Mouse (Mus musculus) hindbrain, embryonic 11.5 days (tissue): ENCODE measurements around the gene Rhebl1. TPM values are rescaled to one million over a fixed set of nuclear protein-coding genes. Genes with fewer than 3 reads are reported as not detected.

ENCODE experiments used
- ATAC-seq: fragments of 200-750 bp; cut with Nextera tagmentation; 2 replicates; pipeline ENCODE4 v1.8.0; 2017; ENCODE audit warnings: mild to moderate bottlenecking, moderate TSS enrichment, moderate library complexity; ENCODE audit not compliant: low FRiP score
- DNase-seq: peaks from one replicate; pipeline ENCODE4 v3.0.0-alpha.2; 2015; ENCODE audit warnings: low spot score
- H3K27ac ChIP-seq: fragments of 300-500 bp; sonication (generic); 2 replicates; pipeline ENCODE4 v1.5.1; 2014; ENCODE audit warnings: mild to moderate bottlenecking, low read depth, low read length
- H3K27me3 ChIP-seq: fragments of 300-500 bp; sonication (generic); 2 replicates; pipeline ENCODE4 v1.6.1; 2014; ENCODE audit warnings: mild to moderate bottlenecking, low read length, moderate library complexity, mixed read lengths; ENCODE audit not compliant: control insufficient read depth, insufficient read depth
- H3K36me3 ChIP-seq: fragments of 300-500 bp; sonication (generic); 2 replicates; pipeline ENCODE4 v1.6.1; 2014; ENCODE audit warnings: mild to moderate bottlenecking, low read length, moderate library complexity, mixed read lengths; ENCODE audit not compliant: control insufficient read depth, insufficient read depth
- H3K4me1 ChIP-seq: fragments of 300-500 bp; sonication (generic); replicated peaks from 2 replicates; pipeline ENCODE4 v1.6.1; 2014; ENCODE audit warnings: low read length, mixed read lengths; ENCODE audit not compliant: control insufficient read depth, insufficient read depth
- H3K4me2 ChIP-seq: fragments of 300-500 bp; sonication (generic); replicated peaks from 2 replicates; pipeline ENCODE4 v1.6.1; 2014; ENCODE audit warnings: mild to moderate bottlenecking, low read depth, low read length
- H3K4me3 ChIP-seq: fragments of 300-500 bp; sonication (generic); 2 replicates; pipeline ENCODE4 v1.5.1; 2014; ENCODE audit warnings: low read depth, low read length
- H3K9ac ChIP-seq: fragments of 300-500 bp; sonication (generic); 2 replicates; pipeline ENCODE4 v1.6.1; 2014; ENCODE audit warnings: low read depth, low read length
- H3K9me3 ChIP-seq: fragments of 300-500 bp; sonication (generic); 2 replicates; pipeline ENCODE4 v1.6.1; 2016; ENCODE audit warnings: low read length; ENCODE audit not compliant: control insufficient read depth
- WGBS: fragments of 180-500 bp; shearing (Covaris S2); extraction: QIAGEN DNeasy Blood & Tissue Kit; methylation state at CpG from one replicate; pipeline ENCODE4 v1.1.7; 2014; 5-methylcytosine and 5-hydroxymethylcytosine counted together
- polyA plus RNA-seq: library from polyadenylated mRNA; unstranded; fragments of >200 nt; fragmentation: Nextera tagmentation; extraction: Ambion mirVana; gene quantifications from 2 replicates; pipeline ENCODE4 v1.2.1, GENCODE M21; 2014

Gene Rhebl1
- polyA plus RNA-seq, 1 experiment from 2014 or later, result 13.4 TPM

DNA sequence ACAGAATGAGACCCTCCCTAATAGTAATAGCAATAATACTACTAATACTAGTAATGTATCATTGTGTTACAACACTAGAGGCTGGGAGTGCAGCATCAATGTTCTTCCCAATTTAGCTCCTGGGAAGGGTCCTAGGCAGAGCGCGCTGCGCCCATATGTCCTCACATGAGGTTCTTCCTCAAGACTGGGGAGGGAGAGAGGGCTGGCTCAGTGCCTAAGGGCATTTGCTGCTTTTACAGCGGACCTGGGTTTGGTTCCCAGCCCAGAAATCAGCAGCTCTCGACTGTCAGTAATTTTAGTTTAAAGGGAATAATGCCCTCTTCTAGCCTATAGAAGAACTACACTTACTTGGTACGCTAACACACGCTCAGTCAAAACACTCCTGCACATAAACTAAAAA, 6.8 kb downstream of the Rhebl1 start:
- ATAC-seq, result no peak
- H3K9ac ChIP-seq, result no peak overlapping the region
- DNase-seq, result no peak
- H3K27me3 ChIP-seq, result peaks cover 11% of the 10 kb centered on the region
- no peak overlapping the region for H3K4me2 ChIP-seq
- H3K4me3 ChIP-seq, result no peak overlapping the region
- H3K36me3 ChIP-seq, result no peaks in the 10 kb centered on the region
- H3K27ac ChIP-seq, result no peak overlapping the region
- WGBS, result 81% methylated on average over 7 of the region's 7 CpGs
- no peaks in the 10 kb centered on the region for H3K9me3 ChIP-seq
- H3K4me1 ChIP-seq, result no peaks in the 10 kb centered on the region

DNA sequence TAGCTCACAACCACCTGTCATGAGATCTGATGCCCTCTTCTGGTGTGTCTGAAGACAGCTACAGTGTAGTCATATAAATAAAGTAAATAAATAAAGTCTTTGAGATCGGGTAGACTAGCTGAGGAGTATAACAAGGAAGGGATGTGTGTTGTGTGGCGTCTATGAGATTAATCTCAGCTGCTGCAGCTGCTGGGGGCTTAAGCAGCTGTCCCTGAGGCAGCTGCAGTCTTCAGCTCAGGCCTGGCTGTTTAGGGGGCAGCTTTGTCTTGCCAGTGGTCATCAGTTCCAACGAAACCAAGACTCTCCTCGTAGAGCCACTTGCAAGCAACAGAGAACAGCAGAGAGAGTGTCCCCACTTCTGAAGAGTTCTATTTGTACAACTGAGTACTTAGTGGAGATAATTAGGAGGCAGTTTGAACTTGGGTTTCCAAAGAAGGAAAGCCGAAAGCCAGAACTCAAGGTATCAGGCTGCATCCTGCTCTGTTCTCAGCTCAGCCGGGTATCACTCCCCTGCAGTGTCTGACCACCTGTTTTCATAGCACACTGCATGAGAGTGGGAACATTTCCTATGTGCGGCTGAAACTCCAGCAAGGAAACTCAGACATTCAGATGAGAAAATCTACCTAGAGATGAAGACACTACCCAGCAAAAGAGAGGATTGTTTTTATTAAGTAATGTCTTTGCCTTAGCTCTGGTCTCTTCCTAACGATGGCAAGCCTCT, 7.5 kb downstream of the Rhebl1 start:
- H3K27me3 ChIP-seq, result peaks cover 6% of the 10 kb centered on the region
- 77% methylated on average over 8 of the region's 8 CpGs for WGBS
- no peak overlapping the region for H3K9ac ChIP-seq
- DNase-seq, result no peak
- no peak overlapping the region for H3K4me2 ChIP-seq
- no peak overlapping the region for H3K4me3 ChIP-seq
- no peaks in the 10 kb centered on the region for H3K9me3 ChIP-seq
- no peak overlapping the region for H3K27ac ChIP-seq
- no peak for ATAC-seq
- no peaks in the 10 kb centered on the region for H3K36me3 ChIP-seq
- no peaks in the 10 kb centered on the region for H3K4me1 ChIP-seq

DNA sequence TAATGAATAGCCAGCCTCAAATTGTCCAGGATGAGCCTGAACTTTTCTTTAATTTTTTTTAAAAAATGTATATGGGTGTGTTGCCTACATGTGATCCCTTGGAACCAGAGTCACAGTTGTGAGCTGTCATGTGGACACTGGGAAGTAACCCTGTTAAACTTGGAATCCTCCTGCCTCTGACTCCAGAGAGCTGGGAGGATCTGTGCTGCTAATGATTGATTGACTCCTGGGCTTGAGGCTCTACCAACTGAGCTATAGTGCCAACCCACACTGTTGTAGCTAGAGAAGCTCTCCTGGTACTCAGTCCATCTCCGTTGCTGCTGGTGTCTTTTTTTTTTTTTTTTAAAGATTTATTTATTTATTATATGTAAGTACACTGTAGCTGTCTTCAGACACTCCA, 10.2 kb downstream of the Rhebl1 start:
- no peaks in the 10 kb centered on the region for H3K27me3 ChIP-seq
- H3K4me1 ChIP-seq, result no peaks in the 10 kb centered on the region
- no peak overlapping the region for H3K9ac ChIP-seq
- no peak overlapping the region for H3K4me2 ChIP-seq
- no peak overlapping the region for H3K4me3 ChIP-seq
- DNase-seq (no peak), ATAC-seq (no peak)
- 74% methylated on average over 1 of the region's 1 CpGs for WGBS
- H3K36me3 ChIP-seq, result no peaks in the 10 kb centered on the region
- no peaks in the 10 kb centered on the region for H3K9me3 ChIP-seq
- H3K27ac ChIP-seq, result no peak overlapping the region

DNA sequence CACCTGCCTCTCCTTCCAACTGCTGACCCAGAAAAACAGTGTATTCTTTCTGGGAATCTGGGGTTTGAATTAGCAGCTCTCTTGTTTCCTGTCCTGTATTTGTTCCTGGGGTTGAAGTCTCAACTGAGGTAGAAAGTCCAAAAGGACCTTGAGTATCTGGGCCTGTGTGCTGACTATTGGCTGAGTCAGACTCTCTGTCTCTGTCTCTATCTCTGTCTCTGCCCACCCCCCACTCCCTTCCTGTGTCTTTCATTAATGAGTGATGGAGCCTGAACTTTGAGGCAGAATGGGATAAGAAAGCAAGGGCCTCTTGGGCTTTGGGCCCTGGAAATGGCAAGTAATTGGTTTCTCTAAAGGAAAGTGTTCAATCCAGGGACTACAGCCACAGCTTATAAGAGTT, 10.7 kb downstream of the Rhebl1 start:
- Histone ChIP-seq H3K9ac (no peak overlapping the region), H3K36me3 (no peaks in the 10 kb centered on the region), H3K4me3 (no peak overlapping the region), H3K27ac (no peak overlapping the region), H3K27me3 (no peaks in the 10 kb centered on the region), H3K9me3 (no peaks in the 10 kb centered on the region), H3K4me1 (no peaks in the 10 kb centered on the region), H3K4me2 (no peak overlapping the region)
- ATAC-seq (no peak), DNase-seq (no peak)

DNA sequence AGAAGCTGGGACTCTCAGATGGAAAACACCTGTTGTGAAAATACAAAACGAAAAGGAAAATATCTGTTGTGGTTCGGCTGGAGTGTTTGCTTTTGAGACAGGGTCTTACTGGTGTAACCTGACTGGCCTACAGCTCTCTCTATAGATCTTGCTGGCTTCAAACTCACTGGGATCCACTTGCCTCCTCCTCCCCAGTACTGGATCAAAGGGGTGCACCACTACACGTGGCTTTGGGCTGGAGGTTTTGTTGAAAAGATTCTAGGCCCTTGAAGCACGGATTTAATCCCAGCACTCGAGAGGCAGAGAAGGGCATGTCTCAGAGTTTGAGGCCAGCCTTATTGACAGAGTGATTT, 12.7 kb downstream of the Rhebl1 start:
- no peak overlapping the region; the same call in 1 of the 2 replicates for H3K9ac ChIP-seq
- H3K27ac ChIP-seq, result peak overlapping the region; percentile 24; the same call in 1 of the 2 replicates
- no peaks in the 10 kb centered on the region for H3K4me1 ChIP-seq
- H3K27me3 ChIP-seq, result no peaks in the 10 kb centered on the region
- H3K4me2 ChIP-seq, result peak overlapping the region; percentile 70; the same call in 1 of the 2 replicates
- 10% methylated on average over 5 of the region's 5 CpGs for WGBS
- no peaks in the 10 kb centered on the region for H3K9me3 ChIP-seq
- H3K4me3 ChIP-seq, result 0 out of 2 replicates have a peak overlapping the region, but pooled peaks have one; percentile 6
- peak; percentile 38 for ATAC-seq
- DNase-seq, result no peak
- H3K36me3 ChIP-seq, result no peaks in the 10 kb centered on the region

DNA sequence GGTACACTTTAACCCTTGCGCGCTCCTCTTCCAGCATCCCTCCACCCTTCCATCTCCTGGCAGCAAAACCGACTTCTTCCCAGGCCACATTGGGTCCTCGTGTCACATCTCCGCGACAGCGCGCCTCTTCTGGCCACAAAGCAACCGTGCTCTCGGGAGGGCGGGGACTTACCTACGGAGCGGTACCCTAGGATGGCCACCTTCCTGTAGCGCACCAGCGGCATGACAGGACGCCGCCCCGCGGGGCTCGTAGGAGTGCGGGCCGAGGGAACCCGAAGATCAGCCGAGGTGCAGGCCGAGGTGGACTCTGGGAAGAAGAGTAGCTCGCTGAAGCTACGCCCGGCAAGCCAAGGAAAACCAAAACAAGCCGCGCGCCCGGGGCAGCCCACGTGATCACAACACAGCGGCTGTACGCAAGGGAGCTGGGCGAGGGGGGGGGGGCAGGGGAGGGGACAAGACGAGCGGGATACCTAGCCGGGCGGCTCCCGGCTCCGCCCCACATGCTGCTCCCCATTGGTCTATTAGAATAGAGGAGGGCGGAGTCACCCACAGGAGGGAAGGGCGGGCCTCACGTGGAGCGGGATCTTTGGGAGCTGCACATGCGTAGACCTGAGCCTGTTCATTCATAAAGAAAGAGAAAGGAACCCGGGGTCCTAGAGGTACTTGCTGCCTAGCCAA, 13.2 kb downstream of the Rhebl1 start:
- Histone ChIP-seq H3K4me3 (peak overlapping the region; percentile 55), H3K36me3 (no peaks in the 10 kb centered on the region), H3K4me2 (peak overlapping the region; percentile 70), H3K9ac (peak overlapping the region; percentile 47), H3K4me1 (no peaks in the 10 kb centered on the region), H3K27ac (peak overlapping the region; percentile 24), H3K9me3 (no peaks in the 10 kb centered on the region), H3K27me3 (no peaks in the 10 kb centered on the region)
- peak; percentile 97 for ATAC-seq
- WGBS, result under 1% methylated on average over 48 of the region's 48 CpGs
- DNase-seq, result peak; percentile 96

DNA sequence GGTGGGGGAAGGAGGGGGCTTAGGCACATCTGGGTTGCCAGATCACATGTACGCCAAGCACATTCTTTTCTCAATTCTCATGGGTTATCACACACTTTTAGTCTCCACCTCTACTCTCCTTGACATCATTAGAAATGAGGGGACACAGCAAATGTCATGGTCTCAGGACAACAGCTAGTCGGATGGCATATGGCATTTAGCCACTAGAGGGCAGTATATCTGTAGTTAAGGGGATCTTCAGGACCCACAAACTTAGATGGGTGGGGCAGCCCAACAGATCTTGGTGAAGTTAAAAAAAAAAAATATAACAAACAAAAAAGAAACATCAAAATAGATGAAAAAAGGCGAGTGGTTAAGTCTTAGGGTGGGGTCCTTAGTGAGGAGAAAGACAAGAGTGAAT, 17.0 kb downstream of the Rhebl1 start:
- WGBS, result 15% methylated on average over 3 of the region's 3 CpGs
- Histone ChIP-seq H3K36me3 (no peaks in the 10 kb centered on the region), H3K27ac (no peak overlapping the region), H3K27me3 (no peaks in the 10 kb centered on the region), H3K9me3 (no peaks in the 10 kb centered on the region), H3K4me3 (no peak overlapping the region), H3K9ac (no peak overlapping the region), H3K4me2 (no peak overlapping the region), H3K4me1 (no peaks in the 10 kb centered on the region)
- no peak for ATAC-seq
- peak; percentile 86 for DNase-seq

DNA sequence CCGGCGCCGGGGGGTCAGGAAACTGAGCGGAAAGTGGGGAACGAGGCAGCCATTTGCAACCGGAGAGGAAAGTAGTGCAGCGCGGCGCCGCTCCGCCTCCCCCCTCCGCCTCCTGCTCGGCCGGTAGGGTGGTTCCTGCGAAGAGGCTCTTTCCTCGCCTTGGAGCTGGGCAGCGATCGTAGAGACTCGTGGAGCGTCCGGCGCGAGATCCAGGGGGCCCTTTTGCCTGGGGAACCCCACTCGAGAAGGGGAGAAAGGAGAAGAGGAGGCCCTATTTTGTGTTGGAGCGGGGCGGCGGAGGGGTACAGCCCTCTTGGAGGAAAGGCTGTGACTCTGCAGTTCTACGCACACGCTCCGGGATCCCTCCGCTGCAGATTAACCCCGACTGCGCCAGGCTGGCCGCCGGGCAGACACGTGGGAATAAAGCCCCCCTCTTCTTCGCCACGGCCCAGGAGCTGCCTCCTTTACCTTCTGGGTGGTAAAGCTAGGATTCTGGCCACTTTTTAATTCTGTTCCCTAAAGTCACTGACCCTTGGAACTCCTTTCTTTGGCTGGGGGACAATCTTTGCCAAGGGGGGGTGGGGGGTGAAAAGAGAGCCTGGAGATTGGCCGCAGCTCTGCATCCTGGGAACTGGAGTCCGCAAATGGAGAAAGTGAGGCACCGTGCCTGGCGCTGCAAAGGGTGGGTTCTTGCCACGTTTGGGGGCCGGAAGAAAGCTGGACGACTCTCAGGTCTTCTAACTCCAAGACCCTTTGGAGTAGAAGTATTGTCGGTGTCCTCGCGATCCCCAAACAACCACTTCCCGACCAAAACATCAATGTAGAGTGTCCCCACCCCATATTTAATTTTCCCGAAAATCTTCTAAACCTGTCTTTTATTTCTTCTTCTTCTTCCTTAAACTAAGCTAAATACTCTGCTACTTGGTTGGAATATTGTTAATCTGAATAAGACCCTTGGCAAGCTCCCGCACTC, 22.1 kb downstream of the Rhebl1 start:
- ATAC-seq, result peak; percentile 86
- H3K9ac ChIP-seq, result peak overlapping the region; percentile 99
- H3K4me3 ChIP-seq, result peak overlapping the region; percentile 100
- peaks cover 16% of the 10 kb centered on the region for H3K4me1 ChIP-seq
- H3K4me2 ChIP-seq, result peak overlapping the region; percentile 96
- no peaks in the 10 kb centered on the region for H3K27me3 ChIP-seq
- H3K36me3 ChIP-seq, result no peaks in the 10 kb centered on the region
- peak overlapping the region; percentile 97 for H3K27ac ChIP-seq
- H3K9me3 ChIP-seq, result no peaks in the 10 kb centered on the region
- 1% methylated on average over 50 of the region's 51 CpGs for WGBS
- peak; percentile 96 for DNase-seq
